9 mouse cellular contexts compared by ENCODE assay signal in the genomic region with DNA sequence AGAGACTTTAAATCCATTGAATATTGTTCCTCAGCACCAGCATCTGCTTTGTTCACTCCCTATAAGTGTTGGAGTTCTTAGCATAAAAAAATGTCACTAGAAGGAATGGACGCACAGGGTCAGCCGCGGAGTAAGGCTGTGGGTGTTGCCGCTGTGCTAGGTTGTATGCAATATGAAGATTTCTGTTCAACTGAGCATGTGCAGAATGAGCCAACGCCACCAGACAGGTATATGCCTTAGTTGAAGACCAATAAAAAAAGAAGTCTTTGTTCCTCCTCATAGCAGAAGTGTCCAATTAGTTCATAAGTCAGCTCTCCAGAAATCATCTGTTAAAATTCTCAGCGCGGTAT. TPM values are rescaled to one million over a fixed set of nuclear protein-coding genes. Genes with fewer than 3 reads are reported as not detected.
DNase-seq lines count a peak whose midpoint lies in the region; ATAC-seq and TF ChIP-seq lines count a peak whose summit lies in the region.
"Had no signal": no experiment of that assay in that cellular context is flagged by ENCODE, and none has a peak within 500 bp of the region (broad histone marks: within the 10 kb centered on the region; RNA-seq: fewer than 3 reads in every experiment).

No protein-coding gene starts in this region.

- H3K4me2 ChIP-seq in embryonic facial prominence, embryonic 12.5 days (replicated peaks), result peak overlapping the region; percentile 44
- peak overlapping the region; percentile 51 for H3K4me2 ChIP-seq in hindbrain, embryonic 12.5 days (replicated peaks)

- intact Hi-C loops in left cerebral cortex, postnatal 14 days (cut with DNase I), result loop anchor here (10.0 kb wide), 2 partner anchors 133 to 987 kb away; no protein-coding TSS in a partner anchor

- TF ChIP-seq EP300 in ES-Bruce4 (IDR thresholded peaks at IDR 0.05; ENCODE audit: insufficient read depth, low read depth, low read length), result no peak

- peaks cover 29% of the 10 kb centered on the region; the same call in 1 of the 2 replicates for H3K79me2 ChIP-seq in macrophage (ENCODE audit: inconsistent target)

- no peak for TF ChIP-seq POLR2A in ES-Bruce4 (IDR thresholded peaks at IDR 0.05; ENCODE audit: insufficient read depth, low read length)

- DNase-seq in embryo, embryonic 10 days (ENCODE audit: low spot score), result peak; percentile 50
- DNase-seq in embryo, embryonic 10.5 days (ENCODE audit: low spot score), result no peak
- peak; percentile 13 to 14 for DNase-seq in left cerebral cortex, postnatal 14 days (ENCODE audit: low spot score in 2 of 2)
- peak; percentile 6 for DNase-seq in thymus, postnatal 14 days

- no peaks in the 10 kb centered on the region for H3K9me3 ChIP-seq in ES-Bruce4 (replicated peaks; ENCODE audit: control insufficient read depth, insufficient read depth, low read length, poor library complexity, severe bottlenecking)
- H3K9me3 ChIP-seq in embryonic facial prominence, embryonic 12.5 days, result no peaks in the 10 kb centered on the region
- H3K9me3 ChIP-seq in hindbrain, embryonic 12.5 days (replicated peaks), result no peaks in the 10 kb centered on the region

- ATAC-seq in embryonic facial prominence, embryonic 12.5 days (ENCODE audit: insufficient number of reproducible peaks, insufficient read depth, low FRiP score, low TSS enrichment), result peak; percentile 54; the same call in 1 of the 2 replicates
- ATAC-seq in hindbrain, embryonic 12.5 days (ENCODE audit: low FRiP score), result peak; percentile 29; the same call in 1 of the 2 replicates

- peak overlapping the region; percentile 95 for H3K4me3 ChIP-seq in ES-Bruce4 (ENCODE audit: low read depth, low read length)
- H3K4me3 ChIP-seq in embryonic facial prominence, embryonic 12.5 days, result peak overlapping the region; percentile 60
- peak overlapping the region; percentile 58 for H3K4me3 ChIP-seq in hindbrain, embryonic 12.5 days
- H3K4me3 ChIP-seq in macrophage (ENCODE audit: inconsistent target), result peak overlapping the region; percentile 47

- H3K36me3 ChIP-seq in ES-Bruce4 (ENCODE audit: control insufficient read depth, insufficient read depth, low read length, poor library complexity, severe bottlenecking) (no peaks in the 10 kb centered on the region), macrophage (ENCODE audit: inconsistent target) (no peaks in the 10 kb centered on the region)
- H3K36me3 ChIP-seq in embryonic facial prominence, embryonic 12.5 days, result no peaks in the 10 kb centered on the region
- H3K36me3 ChIP-seq in hindbrain, embryonic 12.5 days, result no peaks in the 10 kb centered on the region
- H3K36me3 ChIP-seq: G1E had no signal

- H3K27me3 ChIP-seq in ES-Bruce4 (ENCODE audit: control insufficient read depth, insufficient read depth, low read length, poor library complexity, severe bottlenecking), result no peaks in the 10 kb centered on the region
- no peaks in the 10 kb centered on the region for H3K27me3 ChIP-seq in embryonic facial prominence, embryonic 12.5 days
- no peaks in the 10 kb centered on the region for H3K27me3 ChIP-seq in hindbrain, embryonic 12.5 days

- no peaks in the 10 kb centered on the region for H3K4me1 ChIP-seq in ES-Bruce4 (ENCODE audit: control insufficient read depth, insufficient read depth, low read length)
- H3K4me1 ChIP-seq in embryonic facial prominence, embryonic 12.5 days, result no peaks in the 10 kb centered on the region
- no peaks in the 10 kb centered on the region for H3K4me1 ChIP-seq in hindbrain, embryonic 12.5 days

- no peak for TF ChIP-seq CTCF in ES-Bruce4 (IDR thresholded peaks at IDR 0.05; ENCODE audit: low read depth, low read length)

- WGBS in embryonic facial prominence, embryonic 12.5 days, result 28% methylated on average over 7 of the region's 7 CpGs
- WGBS in hindbrain, embryonic 12.5 days, result 29% methylated on average over 7 of the region's 7 CpGs
- 37% methylated on average over 7 of the region's 7 CpGs for WGBS in macrophage (ENCODE audit: missing documents)

- H3K27ac ChIP-seq in ES-Bruce4 (ENCODE audit: insufficient read depth, low read length), result no peak overlapping the region
- peak overlapping the region; percentile 65; the same call in 1 of the 2 replicates for H3K27ac ChIP-seq in embryonic facial prominence, embryonic 12.5 days
- peak overlapping the region; percentile 93 for H3K27ac ChIP-seq in hindbrain, embryonic 12.5 days
- H3K27ac ChIP-seq in macrophage, result no peak overlapping the region

- peak overlapping the region; percentile 91 for H3K9ac ChIP-seq in ES-Bruce4 (ENCODE audit: low read depth, poor library complexity, severe bottlenecking)
- H3K9ac ChIP-seq in embryonic facial prominence, embryonic 12.5 days, result peak overlapping the region; percentile 40; the same call in 1 of the 2 replicates
- H3K9ac ChIP-seq in hindbrain, embryonic 12.5 days, result peak overlapping the region; percentile 41; the same call in 1 of the 2 replicates

RNA-seq across cellular contexts. Expression of a gene that starts 3.7 kb away (rescaled TPM):
- 25.5 and 34.7 TPM in 2 replicates for polyA plus RNA-seq in ES-Bruce4 (2011; ENCODE audit: insufficient read depth, insufficient read length, low read depth, missing spikeins)
- polyA plus RNA-seq in embryonic facial prominence, embryonic 12.5 days (2016; fragmentation: Nextera tagmentation; extraction: Ambion mirVana), result 15.0 and 16.1 TPM in 2 replicates
- polyA plus RNA-seq in hindbrain, embryonic 12.5 days (2016; fragmentation: Nextera tagmentation; extraction: Ambion mirVana), result 25.9 and 27.7 TPM in 2 replicates
- 100 to 1,000 TPM; 134 to 140 TPM for total RNA-seq in left cerebral cortex, postnatal 14 days (2021)
- total RNA-seq in macrophage (2018; cell fraction: chromatin; rRNA removed), result 10 to 100 TPM in 25 of 26 experiments, 1 to 10 TPM in 1; 9.7 to 61.4 (median 36.6) TPM
- 10 to 100 TPM; 12.2 to 17.1 (median 14.7) TPM for total RNA-seq in macrophage (2018; cell fraction: cytosol; rRNA removed)
- total RNA-seq in macrophage (2018; cell fraction: nucleus; rRNA removed), result 10 to 100 TPM; 16.4 to 41.1 (median 26.7) TPM
- polyA plus RNA-seq in macrophage (2018), result 11.3 to 13.6 TPM (median 12.0 TPM) in 3 replicates
- polyA plus RNA-seq: G1E had no signal

Comparison
In these comparisons a context has a peak if more than half of its experiments do, and no peak if none do; other contexts are left out.
1. H3K27ac ChIP-seq: peak in embryonic facial prominence, embryonic 12.5 days (single experiment) and hindbrain, embryonic 12.5 days (single experiment); none in ES-Bruce4 (single experiment) and macrophage (single experiment).
2. H3K9ac ChIP-seq: peak in every context shown above with its lines; median percentile 91 in ES-Bruce4; 41 in hindbrain, embryonic 12.5 days; 40 in embryonic facial prominence, embryonic 12.5 days.
3. Peak in every context shown above with its lines, with median percentiles within 50 percentile points of each other: H3K4me3 ChIP-seq.